Mouse (Mus musculus): ENCODE measurements around the gene Nxf1. TPM values are rescaled to one million over a fixed set of nuclear protein-coding genes. Genes with fewer than 3 reads are reported as not detected.
"Not testable (repeated sequence)": the region's sequence is repeated elsewhere in the genome, so short reads cannot be mapped to it uniquely, and the experiment has no call there.

Gene Nxf1
- polyA plus RNA-seq, 1 experiment from 2014 or later: 216 TPM

GRCm38 (mm10) chr19:8727495-8728114 lies 29.3 kb upstream of the Nxf1 start:
- ATAC-seq (ENCODE audit: low FRiP score, low read depth): no peak
- Histone ChIP-seq H3K36me3 (peaks cover 23% of the 10 kb centered on the region), H3K4me3 (no peak overlapping the region), H3K4me2 (replicated peaks) (no peak overlapping the region), H3K9ac (no peak overlapping the region), H3K4me1 (peaks cover 17% of the 10 kb centered on the region), H3K27ac (no peak overlapping the region), H3K27me3 (replicated peaks) (no peaks in the 10 kb centered on the region), H3K9me3 (no peaks in the 10 kb centered on the region)
- WGBS: 30% methylated on average over 5 of the region's 5 CpGs

DNA sequence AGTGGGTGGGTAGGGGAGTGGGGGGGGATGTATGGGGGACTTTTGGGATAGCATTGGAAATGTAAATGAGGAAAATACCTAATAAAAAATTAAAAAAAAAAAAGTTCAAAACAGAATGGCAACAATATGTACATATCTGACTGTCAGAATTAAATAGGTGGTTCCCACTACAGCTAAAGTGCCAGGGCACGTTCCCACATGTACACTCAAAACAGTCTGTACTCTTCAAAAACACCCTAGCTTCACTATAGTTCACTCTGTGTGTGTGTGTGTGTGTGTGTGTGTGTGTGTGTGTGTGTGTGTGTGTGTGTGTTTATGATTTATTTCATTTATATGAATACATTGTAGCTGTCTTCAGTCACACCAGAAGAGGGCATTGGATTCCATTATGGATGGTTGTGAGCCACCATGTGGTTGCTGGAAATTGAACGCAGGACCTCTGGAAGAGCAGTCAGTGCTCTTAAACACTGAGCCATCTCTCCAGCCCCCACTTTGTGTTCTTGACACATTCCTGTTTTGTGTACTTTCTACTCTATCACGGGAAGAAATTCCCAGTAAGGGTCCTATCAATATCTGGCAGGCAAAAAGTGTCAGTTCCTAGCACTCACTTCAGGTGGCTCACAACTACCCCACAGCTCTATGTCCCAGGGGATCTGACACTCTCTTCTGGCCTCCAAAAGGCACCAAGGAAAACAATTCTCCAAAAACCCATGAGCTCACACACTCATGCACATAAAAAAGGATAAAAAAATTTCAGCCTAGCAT lies 28.4 kb upstream of the Nxf1 start:
- peaks cover 23% of the 10 kb centered on the region for H3K36me3 ChIP-seq
- not testable (repeated sequence) for H3K27ac ChIP-seq; H3K9me3 ChIP-seq; ATAC-seq (ENCODE audit: low FRiP score, low read depth); H3K27me3 ChIP-seq (replicated peaks); H3K9ac ChIP-seq; H3K4me3 ChIP-seq; H3K4me2 ChIP-seq (replicated peaks)
- peaks cover 17% of the 10 kb centered on the region for H3K4me1 ChIP-seq
- 36% methylated on average over 3 of the region's 3 CpGs for WGBS

DNA sequence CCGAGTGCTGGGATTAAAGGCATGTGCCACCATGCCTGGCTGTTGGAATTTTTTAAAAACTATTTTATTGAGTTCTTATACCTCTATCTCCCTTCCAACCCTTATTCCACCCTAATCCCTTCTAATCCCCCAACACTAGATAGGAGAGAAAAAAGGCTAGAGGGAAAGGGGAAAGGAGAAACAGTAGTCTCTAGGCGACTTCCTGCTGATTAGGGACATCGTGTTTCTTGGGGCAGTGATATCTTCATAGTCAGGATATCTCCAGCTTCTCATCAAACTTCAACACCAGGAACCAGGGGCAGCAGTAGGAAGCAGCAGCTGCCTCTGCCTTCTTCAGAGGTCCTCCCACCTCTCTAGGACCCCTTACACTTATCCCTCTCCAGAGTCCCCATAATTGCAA lies 22.5 kb upstream of the Nxf1 start:
- no peaks in the 10 kb centered on the region for H3K27me3 ChIP-seq (replicated peaks)
- H3K27ac ChIP-seq: no peak overlapping the region
- WGBS: 75% methylated on average over 3 of the region's 3 CpGs
- ATAC-seq (ENCODE audit: low FRiP score, low read depth): no peak
- H3K4me1 ChIP-seq: no peaks in the 10 kb centered on the region
- H3K4me2 ChIP-seq (replicated peaks): no peak overlapping the region
- H3K9ac ChIP-seq: no peak overlapping the region
- H3K4me3 ChIP-seq: no peak overlapping the region
- H3K9me3 ChIP-seq: no peaks in the 10 kb centered on the region
- H3K36me3 ChIP-seq: peaks cover 16% of the 10 kb centered on the region; the same call in 1 of the 2 replicates

- no peaks in the 10 kb centered on the region for H3K27me3 ChIP-seq (replicated peaks)
- H3K4me2 ChIP-seq (replicated peaks): peak within 1 kb of the TSS; percentile 98
- peaks cover 28% of the 10 kb centered on the region for H3K36me3 ChIP-seq
- peaks cover 4% of the 10 kb centered on the region for H3K4me1 ChIP-seq
- no peaks in the 10 kb centered on the region for H3K9me3 ChIP-seq
- H3K27ac ChIP-seq: no peak within 1 kb of the TSS
- peak; percentile 95 for ATAC-seq (ENCODE audit: low FRiP score, low read depth)
- peak within 1 kb of the TSS; percentile 62 for H3K4me3 ChIP-seq
- peak within 1 kb of the TSS; percentile 61 for H3K9ac ChIP-seq
- under 1% methylated on average over 32 of the region's 32 CpGs for WGBS
These were observed 21.3 kb upstream of the Nxf1 start, which contains the start of gene Wdr74 for GRCm38 (mm10) chr19:8735389-8736159. Wdr74 (plus strand) TSS chr19:8735827.

GRCm38 (mm10) chr19:8736160-8736467 lies 20.8 kb upstream of the Nxf1 start:
- Histone ChIP-seq H3K27me3 (replicated peaks) (no peaks in the 10 kb centered on the region), H3K4me3 (peak overlapping the region; percentile 62), H3K9me3 (no peaks in the 10 kb centered on the region), H3K27ac (no peak overlapping the region), H3K36me3 (peaks cover 30% of the 10 kb centered on the region), H3K4me1 (peaks cover 9% of the 10 kb centered on the region), H3K9ac (peak overlapping the region; percentile 61), H3K4me2 (replicated peaks) (peak overlapping the region; percentile 98)
- 4% methylated on average over 11 of the region's 11 CpGs for WGBS
- ATAC-seq (ENCODE audit: low FRiP score, low read depth): peak; percentile 38

DNA sequence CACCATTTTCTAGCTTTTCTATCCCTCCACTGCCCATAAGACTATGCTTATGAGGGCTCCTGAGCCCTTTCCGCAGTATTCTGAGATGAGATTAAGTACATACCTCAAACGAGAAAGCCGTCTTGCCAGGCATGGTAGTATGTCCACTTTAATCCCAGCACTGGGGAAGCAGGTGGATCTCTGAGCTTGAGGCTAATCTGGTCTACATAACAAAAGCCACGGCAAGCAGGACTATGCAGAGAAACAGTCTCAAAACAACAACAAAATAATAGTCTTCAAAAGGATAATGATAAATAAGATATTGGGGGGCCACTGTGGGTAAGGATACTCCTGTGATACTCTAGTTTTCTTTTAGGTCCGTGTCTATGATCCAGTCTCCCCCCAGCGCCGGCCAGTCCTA lies 18.0 kb upstream of the Nxf1 start:
- ATAC-seq (ENCODE audit: low FRiP score, low read depth): no peak
- H3K9ac ChIP-seq: no peak overlapping the region
- H3K27me3 ChIP-seq (replicated peaks): no peaks in the 10 kb centered on the region
- H3K9me3 ChIP-seq: no peaks in the 10 kb centered on the region
- peaks cover 39% of the 10 kb centered on the region for H3K36me3 ChIP-seq
- WGBS: 92% methylated on average over 7 of the region's 7 CpGs
- peaks cover 19% of the 10 kb centered on the region for H3K4me1 ChIP-seq
- no peak overlapping the region for H3K4me3 ChIP-seq
- H3K27ac ChIP-seq: no peak overlapping the region
- no peak overlapping the region for H3K4me2 ChIP-seq (replicated peaks)

GRCm38 (mm10) chr19:8739646-8740045 lies 17.2 kb upstream of the Nxf1 start:
- Histone ChIP-seq H3K27ac (no peak overlapping the region), H3K27me3 (replicated peaks) (no peaks in the 10 kb centered on the region), H3K4me1 (peaks cover 19% of the 10 kb centered on the region), H3K4me3 (no peak overlapping the region), H3K9ac (no peak overlapping the region), H3K4me2 (replicated peaks) (no peak overlapping the region), H3K36me3 (peaks cover 43% of the 10 kb centered on the region), H3K9me3 (no peaks in the 10 kb centered on the region)
- no peak for ATAC-seq (ENCODE audit: low FRiP score, low read depth)
- 95% methylated on average over 6 of the region's 6 CpGs for WGBS

DNA sequence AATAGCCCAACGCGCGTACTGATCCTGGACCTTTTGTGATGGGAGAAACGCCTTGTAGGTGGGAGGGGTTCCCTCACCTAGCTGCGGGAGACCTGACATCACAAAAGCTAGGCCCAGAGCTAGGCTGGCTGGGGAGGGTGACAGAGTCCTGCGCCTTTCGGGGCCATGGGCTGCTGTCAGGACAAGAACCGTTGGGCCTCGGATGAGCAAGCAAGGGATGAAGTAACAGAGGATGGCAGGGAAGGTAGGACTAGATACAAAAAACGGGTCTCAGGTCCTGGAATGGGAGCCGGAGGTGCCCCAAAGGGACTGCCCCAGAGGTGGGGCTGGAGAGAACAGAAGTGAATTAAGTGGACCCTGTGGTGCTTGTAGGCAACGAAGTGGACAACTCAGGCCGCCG lies 16.3 kb upstream of the Nxf1 start, which contains the start of gene 1700092M07Rik:
Gene 1700092M07Rik, plus strand, starts transcription at position 116 of the 400 bp plus-strand sequence.
- H3K27ac ChIP-seq: peak within 1 kb of the TSS; percentile 69; the same call in 1 of the 2 replicates
- peaks cover 19% of the 10 kb centered on the region for H3K4me1 ChIP-seq
- peak; percentile 37 for ATAC-seq (ENCODE audit: low FRiP score, low read depth)
- no peaks in the 10 kb centered on the region for H3K27me3 ChIP-seq (replicated peaks)
- H3K36me3 ChIP-seq: peaks cover 49% of the 10 kb centered on the region
- peak within 1 kb of the TSS; percentile 83 for H3K9ac ChIP-seq
- H3K4me3 ChIP-seq: peak within 1 kb of the TSS; percentile 76
- WGBS: 69% methylated on average over 14 of the region's 14 CpGs
- H3K4me2 ChIP-seq (replicated peaks): peak within 1 kb of the TSS; percentile 89
- H3K9me3 ChIP-seq: no peaks in the 10 kb centered on the region

DNA sequence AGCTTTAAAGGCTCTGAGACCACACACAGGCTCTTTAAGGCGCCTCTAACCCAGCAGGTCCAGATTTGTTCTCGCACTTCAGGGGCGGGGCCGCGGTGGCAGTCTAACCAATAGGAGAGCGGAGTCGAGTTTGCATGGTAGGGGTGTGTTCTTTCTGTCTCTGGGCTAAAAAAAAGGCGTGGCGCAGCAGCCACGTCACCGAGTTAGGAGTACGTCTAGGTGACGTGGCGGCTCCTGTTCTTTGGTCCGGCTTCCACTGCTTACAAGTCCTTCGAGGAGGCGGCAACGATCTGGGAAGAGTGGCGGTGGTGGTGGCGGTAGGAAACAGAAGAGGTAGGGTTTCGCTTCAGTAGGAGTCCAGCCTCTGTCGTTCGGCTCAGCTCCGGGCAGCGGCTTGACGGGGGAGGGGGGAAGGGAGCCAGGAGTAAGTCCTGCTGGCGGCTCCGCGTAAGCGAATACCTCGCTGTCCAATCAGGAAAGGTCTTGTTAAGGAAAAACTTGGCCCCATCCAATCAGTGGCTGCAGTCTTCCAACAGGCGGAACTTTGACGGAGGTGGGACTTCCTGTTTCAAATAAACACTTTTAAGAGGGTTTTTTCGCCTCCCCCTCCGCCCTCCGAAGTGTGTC lies 15.5 kb upstream of the Nxf1 start, which contains the start of gene Stx5a:
Gene Stx5a, plus strand, starts transcription at position 171 of the 627 bp plus-strand sequence.
- peak; percentile 97 for ATAC-seq (ENCODE audit: low FRiP score, low read depth)
- WGBS: under 1% methylated on average over 36 of the region's 36 CpGs
- H3K4me2 ChIP-seq (replicated peaks): peak within 1 kb of the TSS; percentile 89
- H3K36me3 ChIP-seq: peaks cover 57% of the 10 kb centered on the region
- H3K4me3 ChIP-seq: peak within 1 kb of the TSS; percentile 76
- H3K27me3 ChIP-seq (replicated peaks): no peaks in the 10 kb centered on the region
- H3K9me3 ChIP-seq: no peaks in the 10 kb centered on the region
- peak within 1 kb of the TSS; percentile 69; the same call in 1 of the 2 replicates for H3K27ac ChIP-seq
- H3K9ac ChIP-seq: peak within 1 kb of the TSS; percentile 83
- peaks cover 19% of the 10 kb centered on the region for H3K4me1 ChIP-seq

- ATAC-seq (ENCODE audit: low FRiP score, low read depth): no peak
- Histone ChIP-seq H3K4me3 (peak overlapping the region; percentile 76), H3K9ac (peak overlapping the region; percentile 83), H3K4me2 (replicated peaks) (peak overlapping the region; percentile 89), H3K36me3 (peaks cover 63% of the 10 kb centered on the region), H3K9me3 (no peaks in the 10 kb centered on the region), H3K27ac (no peak overlapping the region), H3K27me3 (replicated peaks) (no peaks in the 10 kb centered on the region), H3K4me1 (peaks cover 19% of the 10 kb centered on the region)
- WGBS: 24% methylated on average over 14 of the region's 14 CpGs
These were observed 14.7 kb upstream of the Nxf1 start for GRCm38 (mm10) chr19:8742176-8742575.

GRCm38 (mm10) chr19:8745382-8745781 lies 11.5 kb upstream of the Nxf1 start:
- Histone ChIP-seq H3K9ac (no peak overlapping the region), H3K9me3 (no peaks in the 10 kb centered on the region), H3K36me3 (peaks cover 68% of the 10 kb centered on the region), H3K27me3 (replicated peaks) (no peaks in the 10 kb centered on the region), H3K4me3 (no peak overlapping the region), H3K4me2 (replicated peaks) (no peak overlapping the region), H3K27ac (no peak overlapping the region), H3K4me1 (peaks cover 17% of the 10 kb centered on the region)
- no peak for ATAC-seq (ENCODE audit: low FRiP score, low read depth)
- 98% methylated on average over 1 of the region's 1 CpGs for WGBS

GRCm38 (mm10) chr19:8747368-8747767 lies 9.5 kb upstream of the Nxf1 start:
- no peak for ATAC-seq (ENCODE audit: low FRiP score, low read depth)
- no peaks in the 10 kb centered on the region for H3K9me3 ChIP-seq

More at GRCm38 (mm10) chr19:8747368-8747767, 9.5 kb upstream of the Nxf1 start:
- Histone ChIP-seq H3K27ac (no peak overlapping the region), H3K4me2 (replicated peaks) (no peak overlapping the region), H3K9ac (no peak overlapping the region), H3K4me1 (peaks cover 6% of the 10 kb centered on the region), H3K4me3 (no peak overlapping the region), H3K36me3 (peaks cover 82% of the 10 kb centered on the region), H3K27me3 (replicated peaks) (no peaks in the 10 kb centered on the region)
- WGBS: 71% methylated on average over 2 of the region's 2 CpGs
